Mouse (Mus musculus) C2C12 (cell line): ENCODE data around the gene Lrrc7. TPM values are rescaled to one million over a fixed set of nuclear protein-coding genes. Genes with fewer than 3 reads are reported as not detected.

Source experiments
- H3K27me3 ChIP-seq: one replicate; pipeline ENCODE4 v1.6.1; 2011; ENCODE audit not compliant: control insufficient read depth, insufficient read depth, insufficient read length
- H3K36me3 ChIP-seq: one replicate; pipeline ENCODE4 v1.6.1; 2011; ENCODE audit not compliant: control insufficient read depth, insufficient read depth
- H3K4me3 ChIP-seq: one replicate; pipeline ENCODE4 v1.5.1; 2011; ENCODE audit warnings: mild to moderate bottlenecking, control low read depth; ENCODE audit not compliant: poor library complexity, insufficient read depth, severe bottlenecking
- H3K79me2 ChIP-seq: one replicate; pipeline ENCODE4 v1.6.1; 2011; ENCODE audit not compliant: control insufficient read depth, insufficient read depth
- H3K79me3 ChIP-seq: one replicate; pipeline ENCODE4 v1.6.1; 2011; ENCODE audit warnings: low read depth, control low read depth
- H3ac ChIP-seq: one replicate; pipeline ENCODE3; 2011; ENCODE audit warnings: low read depth; ENCODE audit not compliant: control insufficient read depth, insufficient read length
- CEBPB ChIP-seq: IDR thresholded peaks from one replicate; pipeline ENCODE4 v1.6.1; 2011; ENCODE audit warnings: low read depth, mild to moderate bottlenecking, control low read depth, moderate library complexity
- CTCF ChIP-seq: IDR thresholded peaks from one replicate; pipeline ENCODE4 v1.5.1; 2011; ENCODE audit not compliant: control insufficient read depth, insufficient read depth, insufficient read length
- FOSL1 ChIP-seq: IDR thresholded peaks from one replicate; pipeline ENCODE4 v1.8.0; 2011; ENCODE audit warnings: mild to moderate bottlenecking, low read length; ENCODE audit not compliant: poor library complexity, insufficient read depth, severe bottlenecking
- MAX ChIP-seq: IDR thresholded peaks from one replicate; pipeline ENCODE4 v1.6.1; 2011; ENCODE audit warnings: mild to moderate bottlenecking, control low read depth
- MYOD1 ChIP-seq: IDR thresholded peaks from one replicate; pipeline ENCODE4 v1.6.1; 2011; ENCODE audit warnings: low read depth; ENCODE audit not compliant: control insufficient read depth, insufficient read length
- MYOG ChIP-seq: IDR thresholded peaks from one replicate; pipeline ENCODE4 v1.6.1; 2011; ENCODE audit not compliant: control insufficient read depth, insufficient read length; ENCODE audit errors: extremely low read depth
- USF1 ChIP-seq: IDR thresholded peaks from one replicate; pipeline ENCODE4 v1.6.1; 2011; ENCODE audit warnings: low read depth, mild to moderate bottlenecking, control low read depth, moderate library complexity
- polyA plus RNA-seq: library from polyadenylated mRNA; unstranded; fragments of >200 nt; fragmentation: generic; extraction: Trizol; gene quantifications from one replicate; pipeline ENCODE4 v1.2.1, GENCODE M21; 2012; ENCODE audit warnings: missing spikeins

The Lrrc7 gene
- polyA plus RNA-seq, 1 experiment = not detected

DNA sequence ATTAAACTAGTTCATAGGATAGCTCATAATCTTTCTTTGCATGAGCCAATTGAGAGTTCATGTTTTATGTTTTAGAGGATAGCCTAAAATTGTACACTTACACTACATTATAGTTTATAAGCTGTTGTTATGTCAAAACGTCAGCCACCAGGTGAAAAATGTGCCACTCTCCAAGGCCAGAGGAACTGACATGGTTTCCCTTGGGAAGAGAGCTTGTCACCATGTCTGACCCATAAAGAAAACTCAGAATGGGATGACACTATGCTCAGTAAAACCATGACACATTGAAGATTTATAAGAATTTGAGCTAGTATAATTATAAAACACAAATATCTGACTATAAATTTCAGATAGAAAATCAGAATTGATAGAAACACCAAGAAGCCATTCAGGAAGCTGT, 277.6 kb downstream of the Lrrc7 start:
- Histone ChIP-seq H3ac (no peak overlapping the region), H3K79me2 (no peaks in the 10 kb centered on the region), H3K4me3 (no peak overlapping the region), H3K79me3 (no peaks in the 10 kb centered on the region), H3K27me3 (no peaks in the 10 kb centered on the region), H3K36me3 (no peaks in the 10 kb centered on the region)
- no peak for TF ChIP-seq CTCF
- TF ChIP-seq FOSL1 = no peak
- TF ChIP-seq MYOD1 = no peak
- TF ChIP-seq MAX = no peak
- no peak for TF ChIP-seq MYOG
- no peak for TF ChIP-seq CEBPB
- no peak for TF ChIP-seq USF1

DNA sequence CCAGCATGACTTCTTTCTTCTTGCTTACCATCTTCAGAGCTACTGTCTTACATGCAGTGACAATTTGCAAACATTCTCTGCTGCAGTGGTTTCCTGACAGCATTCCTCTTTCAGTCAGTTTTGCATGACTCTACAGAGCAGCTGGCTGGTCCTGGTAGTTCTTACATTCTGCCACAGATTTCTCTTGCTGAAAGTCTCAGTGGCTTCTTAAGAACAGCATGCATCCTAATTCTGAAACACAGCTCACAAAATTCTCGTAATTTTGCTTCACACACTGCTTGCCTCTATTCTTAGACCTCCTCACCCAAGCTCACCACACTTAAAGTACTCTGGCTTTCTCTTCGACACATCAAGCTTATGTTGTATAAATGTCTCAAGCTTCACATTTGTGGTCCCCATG, 283.4 kb downstream of the Lrrc7 start:
- Histone ChIP-seq H3K36me3 (no peaks in the 10 kb centered on the region), H3K4me3 (no peak overlapping the region), H3K27me3 (no peaks in the 10 kb centered on the region), H3K79me3 (no peaks in the 10 kb centered on the region), H3K79me2 (no peaks in the 10 kb centered on the region), H3ac (no peak overlapping the region)
- TF ChIP-seq CEBPB (no peak), FOSL1 (no peak), MAX (no peak), USF1 (no peak), MYOG (no peak), CTCF (no peak), MYOD1 (no peak)

DNA sequence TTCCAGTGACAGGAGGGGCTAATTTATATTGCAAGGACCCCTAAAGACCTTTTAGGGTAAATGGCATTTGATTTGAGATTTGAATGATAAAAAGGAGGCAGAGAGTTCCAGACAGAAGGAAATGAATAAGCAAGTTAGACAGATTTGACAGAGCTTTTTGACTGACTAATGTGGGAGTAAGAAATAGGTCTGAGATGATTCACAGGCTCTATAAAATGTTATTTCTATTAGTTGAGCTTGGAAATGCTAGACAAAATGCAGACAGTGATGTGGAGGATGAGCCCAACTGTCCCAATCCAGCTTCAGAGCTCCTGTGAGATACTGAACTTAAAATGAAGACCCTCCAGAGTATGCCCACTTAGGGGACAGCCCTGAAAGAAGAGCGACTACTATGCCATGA, 289.3 kb downstream of the Lrrc7 start:
- Histone ChIP-seq H3K4me3 (no peak overlapping the region), H3K79me3 (no peaks in the 10 kb centered on the region), H3K27me3 (no peaks in the 10 kb centered on the region), H3ac (no peak overlapping the region), H3K36me3 (no peaks in the 10 kb centered on the region), H3K79me2 (no peaks in the 10 kb centered on the region)
- TF ChIP-seq USF1 = no peak
- TF ChIP-seq MYOD1 = no peak
- TF ChIP-seq MAX = no peak
- no peak for TF ChIP-seq CEBPB
- TF ChIP-seq MYOG = no peak

DNA sequence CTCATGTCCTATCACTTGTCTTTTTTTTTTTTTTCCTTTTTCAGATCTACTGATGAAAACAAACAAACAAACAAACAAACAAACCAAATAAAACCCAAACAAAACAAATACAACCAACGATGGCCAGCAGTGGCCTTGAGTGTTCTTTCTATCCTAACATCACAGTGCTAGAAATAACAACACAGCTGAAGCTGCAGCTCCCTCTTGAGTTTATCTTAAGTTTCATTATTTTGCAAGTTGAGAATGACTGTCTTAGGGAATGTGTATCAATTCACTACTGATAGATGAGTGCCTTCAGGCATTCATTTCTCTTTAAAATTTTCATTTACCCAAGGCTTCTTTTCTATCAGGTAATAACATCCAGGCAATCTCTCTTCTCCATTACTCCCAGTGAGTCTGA, 291.1 kb downstream of the Lrrc7 start:
- no peaks in the 10 kb centered on the region for H3K79me2 ChIP-seq
- TF ChIP-seq CTCF (no peak), USF1 (no peak), FOSL1 (no peak), MYOG (no peak), CEBPB (no peak), MYOD1 (no peak), MAX (no peak)
- no peaks in the 10 kb centered on the region for H3K27me3 ChIP-seq
- H3K4me3 ChIP-seq = no peak overlapping the region
- H3K36me3 ChIP-seq = no peaks in the 10 kb centered on the region
- no peaks in the 10 kb centered on the region for H3K79me3 ChIP-seq
- no peak overlapping the region for H3ac ChIP-seq

DNA sequence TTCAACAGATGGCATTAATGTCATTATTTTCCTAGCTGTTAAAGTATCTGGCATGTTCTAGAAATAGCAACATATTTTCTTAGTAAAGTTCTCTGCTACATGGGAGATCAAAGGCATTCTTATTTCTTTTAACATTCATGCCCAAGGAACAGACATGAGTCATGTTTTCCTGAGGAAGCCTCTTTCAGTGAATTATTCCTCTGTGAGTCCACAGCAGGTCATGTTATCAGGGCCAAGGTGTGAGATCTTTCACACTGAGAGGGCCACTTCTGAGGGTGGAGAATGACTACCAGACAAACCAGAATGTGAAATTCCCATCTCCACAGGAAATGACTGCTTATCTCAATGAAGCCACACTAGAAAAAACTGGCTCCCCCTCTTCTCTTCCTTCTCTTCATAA, 309.4 kb downstream of the Lrrc7 start:
- TF ChIP-seq MAX (no peak), CTCF (no peak), FOSL1 (no peak), MYOG (no peak), MYOD1 (no peak), USF1 (no peak), CEBPB (no peak)
- H3K36me3 ChIP-seq = no peaks in the 10 kb centered on the region
- H3K4me3 ChIP-seq = no peak overlapping the region
- H3K27me3 ChIP-seq = no peaks in the 10 kb centered on the region
- no peaks in the 10 kb centered on the region for H3K79me2 ChIP-seq
- H3ac ChIP-seq = no peak overlapping the region
- H3K79me3 ChIP-seq = no peaks in the 10 kb centered on the region

DNA sequence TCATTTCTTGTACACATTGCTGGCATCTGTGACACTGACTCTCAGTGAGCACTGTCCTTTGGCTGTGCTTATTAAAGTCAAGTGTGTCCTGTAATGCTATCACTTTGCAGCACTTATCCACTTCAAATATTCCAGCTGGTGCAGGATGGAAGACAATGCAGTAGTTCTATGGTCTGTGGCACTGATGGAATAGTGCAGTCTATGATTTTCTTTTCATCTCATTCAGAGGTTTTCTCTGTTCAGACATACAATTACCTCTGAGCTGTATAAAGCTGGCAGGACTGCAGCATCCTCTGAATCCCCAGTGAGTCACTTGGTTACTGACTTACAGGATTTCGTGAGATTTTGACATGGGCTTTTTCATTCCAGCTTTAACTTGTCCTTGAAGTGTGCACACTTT, 314.3 kb downstream of the Lrrc7 start:
- H3K79me3 ChIP-seq = no peaks in the 10 kb centered on the region
- H3K79me2 ChIP-seq = no peaks in the 10 kb centered on the region
- TF ChIP-seq CEBPB (no peak), MYOG (no peak), MAX (no peak), FOSL1 (no peak), MYOD1 (no peak)
- no peaks in the 10 kb centered on the region for H3K27me3 ChIP-seq
- H3K4me3 ChIP-seq = no peak overlapping the region
- H3ac ChIP-seq = no peak overlapping the region
- no peaks in the 10 kb centered on the region for H3K36me3 ChIP-seq
